Mouse (Mus musculus) liver, embryonic 11.5 days (tissue): Measurements from ENCODE around the gene Gipc3. TPM values are rescaled to one million over a fixed set of nuclear protein-coding genes. Genes with fewer than 3 reads are reported as not detected.

Experiments used
- ATAC-seq: fragments of 200-750 bp; cut with Nextera tagmentation; replicated peaks from 2 replicates; pipeline ENCODE4 v1.8.0; 2017; ENCODE audit warnings: moderate number of reproducible peaks, mild to moderate bottlenecking, moderate TSS enrichment, moderate library complexity; ENCODE audit not compliant: low FRiP score
- DNase-seq: peaks from one replicate; pipeline ENCODE4 v3.0.0-alpha.2; 2017; ENCODE audit warnings: low spot score
- H3K27ac ChIP-seq: fragments of 300-500 bp; sonication (generic); 2 replicates; pipeline ENCODE4 v1.5.1; 2014; ENCODE audit warnings: mild to moderate bottlenecking, low read depth, low read length, control low read depth
- H3K27me3 ChIP-seq: fragments of 300-500 bp; sonication (generic); replicated peaks from 2 replicates; pipeline ENCODE4 v1.6.1; 2014; ENCODE audit warnings: low read length, mixed read lengths; ENCODE audit not compliant: control insufficient read depth, insufficient read depth
- H3K36me3 ChIP-seq: fragments of 300-500 bp; sonication (generic); 2 replicates; pipeline ENCODE4 v1.6.1; 2014; ENCODE audit warnings: mild to moderate bottlenecking, low read length, moderate library complexity, mixed read lengths; ENCODE audit not compliant: control insufficient read depth, insufficient read depth
- H3K4me1 ChIP-seq: fragments of 300-500 bp; sonication (generic); replicated peaks from 2 replicates; pipeline ENCODE4 v1.6.1; 2014; ENCODE audit warnings: low read length, mixed read lengths; ENCODE audit not compliant: control insufficient read depth, insufficient read depth
- H3K4me2 ChIP-seq: fragments of 300-500 bp; sonication (generic); 2 replicates; pipeline ENCODE4 v1.6.1; 2014; ENCODE audit warnings: mild to moderate bottlenecking, control low read depth, moderate library complexity
- H3K4me3 ChIP-seq: fragments of 300-500 bp; sonication (generic); 2 replicates; pipeline ENCODE4 v1.5.1; 2014; ENCODE audit warnings: low read depth, low read length, control low read depth
- H3K9ac ChIP-seq: fragments of 300-500 bp; sonication (generic); 2 replicates; pipeline ENCODE4 v1.6.1; 2014; ENCODE audit warnings: low read depth, low read length, control low read depth
- H3K9me3 ChIP-seq: fragments of 300-500 bp; sonication (generic); 2 replicates; pipeline ENCODE4 v1.6.1; 2016; ENCODE audit warnings: low read length, inconsistent platforms, mixed read lengths; ENCODE audit not compliant: control insufficient read depth
- WGBS: fragments of 180-500 bp; shearing (Covaris S2); extraction: QIAGEN DNeasy Blood & Tissue Kit; methylation state at CpG from one replicate; pipeline ENCODE4 v1.1.7; 2014; 5-methylcytosine and 5-hydroxymethylcytosine counted together
- polyA plus RNA-seq: library from polyadenylated mRNA; unstranded; fragments of >200 nt; fragmentation: Nextera tagmentation; extraction: Ambion mirVana; gene quantifications from 2 replicates; pipeline ENCODE4 v1.2.1, GENCODE M21; 2014

The Gipc3 gene
- polyA plus RNA-seq, 1 experiment from 2014 or later, result not detected

DNA sequence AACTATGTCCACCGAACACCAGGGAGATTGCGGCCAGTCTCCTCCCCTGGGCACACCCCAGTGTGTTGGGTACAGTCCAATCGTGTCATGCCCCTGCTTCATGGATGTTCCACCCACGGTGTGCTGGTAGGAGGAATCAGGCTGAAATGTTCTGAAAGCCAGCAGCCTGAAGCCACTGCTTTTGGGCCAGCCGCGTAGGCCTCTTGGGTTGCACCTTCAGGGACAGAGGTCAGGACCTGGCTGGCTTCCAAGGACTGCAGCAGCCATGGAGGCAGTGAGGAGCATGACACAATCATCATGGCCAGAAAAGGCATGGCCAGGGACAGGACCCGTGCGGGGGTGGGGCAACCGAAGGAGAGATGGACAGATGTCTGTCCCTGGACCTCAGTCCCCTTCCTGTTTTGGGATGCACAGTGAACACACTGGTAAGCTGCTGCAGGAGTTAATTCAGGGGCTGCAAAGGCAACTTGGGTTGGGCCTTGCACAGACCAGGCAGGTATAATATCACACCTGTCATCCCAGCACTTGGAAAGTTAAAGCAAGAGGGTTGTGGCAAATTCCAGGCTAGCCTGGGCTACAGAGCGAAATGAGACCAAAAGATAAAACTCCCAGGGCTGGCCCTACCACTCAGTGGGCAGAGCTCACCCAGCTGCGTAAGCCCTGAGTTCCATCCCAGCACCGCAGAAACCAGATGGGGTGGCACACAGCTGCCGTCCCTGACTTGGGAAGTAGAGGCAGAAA, 24.3 kb downstream of the Gipc3 start:
- no peaks in the 10 kb centered on the region for H3K27me3 ChIP-seq
- ATAC-seq, result no peak
- 86% methylated on average over 13 of the region's 13 CpGs for whole genome bisulfite sequencing
- peaks cover 34% of the 10 kb centered on the region for H3K4me1 ChIP-seq
- no peak overlapping the region for H3K4me3 ChIP-seq
- peak overlapping the region; percentile 78 for H3K27ac ChIP-seq
- no peak for DNase-seq
- H3K9ac ChIP-seq, result peak overlapping the region; percentile 1; the same call in 1 of the 2 replicates
- no peaks in the 10 kb centered on the region for H3K9me3 ChIP-seq
- peaks cover 35% of the 10 kb centered on the region for H3K36me3 ChIP-seq
- H3K4me2 ChIP-seq, result peak overlapping the region; percentile 96

DNA sequence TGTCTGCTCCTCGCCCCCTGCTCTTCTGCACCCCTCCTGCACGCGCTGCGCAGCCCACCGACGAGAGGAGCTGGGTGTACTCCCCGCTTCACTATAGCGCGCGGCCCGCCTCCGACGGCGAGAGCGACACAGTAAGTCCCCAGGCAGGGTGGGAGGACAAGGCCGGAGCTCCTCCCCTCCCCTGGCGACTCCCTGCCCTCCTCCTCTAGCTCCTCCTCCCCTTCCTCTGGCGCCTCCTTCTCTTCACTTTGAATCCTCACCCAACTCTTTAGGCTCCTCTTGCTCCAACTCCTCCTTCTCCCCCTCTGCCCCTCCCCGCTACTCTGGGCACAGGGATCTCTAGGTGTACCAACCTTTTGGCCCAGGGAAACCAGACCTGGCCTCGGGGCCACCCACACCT, 25.8 kb downstream of the Gipc3 start:
- peak overlapping the region; percentile 66 for H3K4me2 ChIP-seq
- H3K36me3 ChIP-seq, result peaks cover 35% of the 10 kb centered on the region
- no peaks in the 10 kb centered on the region for H3K9me3 ChIP-seq
- H3K9ac ChIP-seq, result peak overlapping the region; percentile 49
- DNase-seq, result no peak
- H3K27ac ChIP-seq, result peak overlapping the region; percentile 32; the same call in 1 of the 2 replicates
- no peaks in the 10 kb centered on the region for H3K27me3 ChIP-seq
- peak; percentile 19; the same call in 1 of the 2 replicates for ATAC-seq
- 20% methylated on average over 20 of the region's 20 CpGs for WGBS
- H3K4me3 ChIP-seq, result peak overlapping the region; percentile 36
- peaks cover 32% of the 10 kb centered on the region for H3K4me1 ChIP-seq

GRCm38 (mm10) chr10:81316338-81317060, 26.6 kb downstream of the Gipc3 start:
- ATAC-seq (no peak), DNase-seq (no peak)
- Histone ChIP-seq H3K9ac (peak overlapping the region; percentile 49), H3K4me3 (peak overlapping the region; percentile 36), H3K9me3 (no peaks in the 10 kb centered on the region), H3K4me1 (peaks cover 25% of the 10 kb centered on the region), H3K27ac (peak overlapping the region; percentile 32; the same call in 1 of the 2 replicates), H3K36me3 (peaks cover 37% of the 10 kb centered on the region), H3K27me3 (no peaks in the 10 kb centered on the region), H3K4me2 (peak overlapping the region; percentile 66)
- WGBS, result 54% methylated on average over 16 of the region's 16 CpGs

GRCm38 (mm10) chr10:81315587-81315986, 27.5 kb downstream of the Gipc3 start:
- no peak overlapping the region for H3K4me2 ChIP-seq
- ATAC-seq (no peak), DNase-seq (no peak)
- no peaks in the 10 kb centered on the region for H3K9me3 ChIP-seq
- peaks cover 46% of the 10 kb centered on the region for H3K36me3 ChIP-seq
- H3K27ac ChIP-seq, result no peak overlapping the region
- WGBS, result 87% methylated on average over 16 of the region's 16 CpGs
- no peaks in the 10 kb centered on the region for H3K27me3 ChIP-seq
- H3K4me3 ChIP-seq, result no peak overlapping the region
- no peak overlapping the region for H3K9ac ChIP-seq
- H3K4me1 ChIP-seq, result peaks cover 25% of the 10 kb centered on the region

GRCm38 (mm10) chr10:81314201-81314600, 28.9 kb downstream of the Gipc3 start:
- Histone ChIP-seq H3K9me3 (no peaks in the 10 kb centered on the region), H3K9ac (no peak overlapping the region), H3K27ac (no peak overlapping the region), H3K4me2 (no peak overlapping the region), H3K27me3 (no peaks in the 10 kb centered on the region), H3K4me1 (peaks cover 20% of the 10 kb centered on the region), H3K36me3 (peaks cover 54% of the 10 kb centered on the region), H3K4me3 (no peak overlapping the region)
- no peak for ATAC-seq
- WGBS, result 75% methylated on average over 7 of the region's 7 CpGs
- no peak for DNase-seq

- 97% methylated on average over 13 of the region's 13 CpGs for WGBS
These were observed 29.5 kb downstream of the Gipc3 start for GRCm38 (mm10) chr10:81313581-81313980.

DNA sequence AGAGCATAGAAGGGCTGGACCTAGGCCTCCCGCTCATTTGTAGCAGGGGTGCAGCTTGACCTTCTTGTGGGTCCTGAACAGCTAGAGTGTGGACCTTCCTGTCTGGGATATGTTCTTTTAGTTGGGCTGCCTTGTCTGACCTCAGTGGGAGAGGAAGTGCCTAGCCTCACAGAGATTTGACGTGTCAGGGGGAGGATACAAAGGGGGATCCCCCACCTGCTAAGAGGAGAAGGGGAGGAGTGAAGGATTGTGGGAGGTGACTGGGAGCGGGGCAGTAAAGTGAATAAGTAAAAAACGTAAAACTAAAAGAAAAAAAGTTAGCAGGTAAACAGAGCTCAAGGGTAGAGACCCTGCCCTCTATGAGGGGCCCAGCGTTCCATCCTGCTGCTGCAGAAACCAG, 33.5 kb downstream of the Gipc3 start:
- peaks cover 71% of the 10 kb centered on the region for H3K36me3 ChIP-seq
- no peak overlapping the region for H3K27ac ChIP-seq
- no peaks in the 10 kb centered on the region for H3K9me3 ChIP-seq
- H3K9ac ChIP-seq, result no peak overlapping the region
- no peak overlapping the region for H3K4me3 ChIP-seq
- H3K4me1 ChIP-seq, result peaks cover 7% of the 10 kb centered on the region
- no peaks in the 10 kb centered on the region for H3K27me3 ChIP-seq
- no peak overlapping the region for H3K4me2 ChIP-seq
- WGBS, result 83% methylated on average over 5 of the region's 5 CpGs
- DNase-seq (no peak), ATAC-seq (no peak)

More at GRCm38 (mm10) chr10:81313581-81313980, 29.5 kb downstream of the Gipc3 start:
- no peaks in the 10 kb centered on the region for H3K9me3 ChIP-seq
- H3K27me3 ChIP-seq, result no peaks in the 10 kb centered on the region
- H3K9ac ChIP-seq, result no peak overlapping the region
- DNase-seq, result no peak
- H3K27ac ChIP-seq, result no peak overlapping the region
- H3K36me3 ChIP-seq, result peaks cover 59% of the 10 kb centered on the region
- ATAC-seq, result no peak
- H3K4me2 ChIP-seq, result no peak overlapping the region
- no peak overlapping the region for H3K4me3 ChIP-seq
- H3K4me1 ChIP-seq, result peaks cover 13% of the 10 kb centered on the region

- Histone ChIP-seq H3K4me1 (peaks cover 30% of the 10 kb centered on the region), H3K9me3 (no peaks in the 10 kb centered on the region), H3K9ac (no peak overlapping the region), H3K36me3 (peaks cover 48% of the 10 kb centered on the region), H3K4me3 (no peak overlapping the region), H3K27ac (no peak overlapping the region), H3K27me3 (no peaks in the 10 kb centered on the region), H3K4me2 (no peak overlapping the region)
- 92% methylated on average over 21 of the region's 21 CpGs for WGBS
- ATAC-seq (no peak), DNase-seq (no peak)
These were observed 36.0 kb downstream of the Gipc3 start for GRCm38 (mm10) chr10:81306837-81307682.
